Mouse (Mus musculus) right cerebral cortex, postnatal 4 days (tissue): Measurements from ENCODE around the gene Mylk4.

Source experiments
- DNase-seq: peaks from one replicate; pipeline ENCODE4 v3.0.0-alpha.2; 2022

The Mylk4 gene

DNA sequence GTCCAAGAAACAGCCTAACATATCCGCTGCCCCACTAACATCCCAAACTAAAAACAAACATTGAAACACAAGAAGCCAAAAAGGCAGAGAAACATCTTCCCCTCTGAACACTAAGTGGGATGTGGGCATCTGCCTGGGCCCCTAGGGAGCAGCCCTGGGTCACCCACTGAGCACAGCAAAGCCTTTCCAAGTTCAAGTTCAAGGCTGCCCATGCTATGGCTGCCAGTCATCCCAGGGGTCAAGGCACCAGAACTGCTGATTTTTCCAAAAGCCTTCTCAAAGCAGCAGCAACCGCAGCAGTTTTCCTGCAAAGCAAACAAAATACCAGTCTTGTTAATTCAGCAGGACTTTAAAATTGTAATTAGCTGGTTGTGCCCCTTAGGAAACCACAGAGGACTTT is 78.8 kb downstream of the Mylk4 start:
- no peak for DNase-seq

DNA sequence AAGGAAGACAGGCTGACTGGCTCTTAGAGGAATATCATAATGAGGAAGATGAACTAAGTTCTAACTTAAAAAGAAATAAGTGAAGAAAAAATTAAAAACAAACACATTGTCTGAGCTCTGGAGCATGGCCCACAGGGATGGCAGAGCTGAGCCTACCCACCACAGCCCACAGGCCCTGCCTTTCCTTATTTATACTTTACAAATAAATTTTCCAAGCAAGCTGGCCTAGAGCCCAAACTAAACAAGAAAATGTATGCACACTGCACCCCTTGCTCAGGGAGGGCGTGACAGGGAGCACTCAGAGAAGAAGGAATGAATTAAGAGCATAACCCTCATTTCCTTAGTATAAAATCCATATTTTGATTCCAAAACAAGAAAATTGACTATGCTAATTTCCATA is 82.2 kb downstream of the Mylk4 start:
- DNase-seq = no peak

DNA sequence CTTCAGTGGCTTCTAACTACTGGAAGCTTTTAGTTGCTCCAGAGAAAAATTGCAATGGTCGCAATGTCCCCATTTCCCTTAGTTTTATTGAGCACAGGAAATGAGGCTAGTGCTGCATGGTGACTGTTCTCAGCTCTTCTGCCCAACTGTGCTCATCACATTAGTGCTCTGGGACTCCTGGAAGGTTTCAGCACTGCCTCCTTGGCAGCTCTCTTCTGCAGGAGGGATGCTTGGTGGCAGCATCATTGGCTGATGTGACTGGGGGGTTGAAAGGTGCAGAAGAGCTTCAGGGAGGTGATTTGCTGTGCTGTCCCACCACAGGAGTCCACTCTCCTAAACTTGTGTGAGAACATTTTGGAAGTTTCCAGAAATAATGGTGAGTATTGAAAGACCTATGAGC is 84.4 kb downstream of the Mylk4 start:
- DNase-seq = no peak

DNA sequence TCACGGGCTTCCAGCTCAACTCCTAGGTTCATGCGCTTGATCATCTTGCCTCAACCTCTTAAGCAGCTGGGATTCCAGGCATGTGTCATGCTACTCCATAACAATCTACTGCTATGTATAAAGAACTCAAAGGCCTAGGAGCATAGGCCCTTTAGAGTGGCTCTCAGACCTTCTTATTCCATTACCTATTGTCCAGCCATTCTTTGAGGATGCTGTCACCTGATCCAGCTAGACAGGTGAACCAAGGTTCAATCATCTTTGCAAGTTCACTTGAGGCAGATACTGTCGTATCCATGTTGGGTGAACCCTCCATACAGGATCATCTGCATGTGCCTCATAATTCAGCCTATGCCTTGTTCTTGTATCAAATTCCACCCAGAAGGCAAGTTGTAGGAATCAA is 84.8 kb downstream of the Mylk4 start:
- DNase-seq = no peak

DNA sequence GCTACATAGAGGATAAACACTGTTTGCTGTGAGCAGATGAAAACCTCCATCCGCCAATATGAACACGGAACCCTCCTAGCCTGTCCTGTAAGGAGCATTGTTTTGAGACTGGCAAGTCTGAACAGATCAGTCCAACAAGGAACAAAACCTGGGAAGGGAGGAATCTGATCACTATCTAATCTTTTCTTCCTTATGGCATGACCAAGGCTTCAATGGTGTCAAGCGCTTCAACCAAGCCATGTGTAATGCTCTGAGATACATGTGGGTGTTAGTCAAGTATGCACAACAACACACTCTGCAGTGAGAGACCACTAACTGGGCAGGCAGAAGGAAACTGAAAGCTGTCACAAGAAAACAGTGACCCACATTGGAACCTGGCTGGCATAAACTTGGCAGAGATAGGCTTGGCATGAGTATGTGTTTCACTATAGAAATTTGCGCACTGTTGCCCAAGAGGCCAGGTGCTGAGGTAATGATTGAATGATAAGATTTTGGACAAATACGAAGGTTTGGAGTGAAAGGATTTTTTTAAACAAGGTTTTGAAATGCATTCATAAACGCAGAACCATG is 89.8 kb downstream of the Mylk4 start:
- DNase-seq = no peak

DNA sequence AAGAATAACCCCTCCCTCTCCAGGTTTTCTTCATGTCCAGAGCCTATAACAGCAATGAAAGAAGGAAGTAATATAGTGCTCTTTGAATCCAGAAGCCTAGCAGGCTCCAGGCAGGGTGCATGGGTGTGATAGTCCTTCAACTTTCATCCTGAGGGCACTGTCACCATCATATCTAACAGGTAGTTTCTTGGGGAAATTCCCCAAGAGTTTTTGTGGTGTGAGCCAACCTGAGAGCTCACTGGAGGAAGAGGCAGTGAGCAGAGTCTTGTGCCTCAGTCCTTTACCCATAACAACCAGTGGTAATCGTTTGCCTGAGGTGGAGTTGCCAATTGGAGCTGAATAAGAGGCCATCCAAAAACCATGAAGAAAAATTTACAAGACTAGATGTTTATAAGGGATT is 91.2 kb downstream of the Mylk4 start:
- no peak for DNase-seq

DNA sequence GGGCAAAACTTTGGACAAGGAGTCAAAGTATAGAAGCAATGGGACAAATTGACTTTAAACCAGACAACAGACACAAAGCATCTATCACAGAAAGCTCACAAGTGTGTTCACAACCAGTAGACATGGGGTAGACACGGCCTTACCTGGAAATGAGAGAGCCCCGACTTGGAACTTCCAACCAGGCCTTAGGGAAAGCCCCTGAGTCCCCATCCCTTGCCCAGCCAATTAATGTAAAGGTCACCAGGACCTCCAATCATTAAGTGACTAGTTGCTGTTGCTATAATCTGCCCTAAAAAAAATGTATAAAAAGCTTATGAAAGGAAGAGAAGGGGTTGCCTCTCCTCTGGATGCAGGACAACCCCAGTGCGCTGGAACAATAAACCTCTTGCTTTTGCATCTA is 93.5 kb downstream of the Mylk4 start:
- DNase-seq = no peak

DNA sequence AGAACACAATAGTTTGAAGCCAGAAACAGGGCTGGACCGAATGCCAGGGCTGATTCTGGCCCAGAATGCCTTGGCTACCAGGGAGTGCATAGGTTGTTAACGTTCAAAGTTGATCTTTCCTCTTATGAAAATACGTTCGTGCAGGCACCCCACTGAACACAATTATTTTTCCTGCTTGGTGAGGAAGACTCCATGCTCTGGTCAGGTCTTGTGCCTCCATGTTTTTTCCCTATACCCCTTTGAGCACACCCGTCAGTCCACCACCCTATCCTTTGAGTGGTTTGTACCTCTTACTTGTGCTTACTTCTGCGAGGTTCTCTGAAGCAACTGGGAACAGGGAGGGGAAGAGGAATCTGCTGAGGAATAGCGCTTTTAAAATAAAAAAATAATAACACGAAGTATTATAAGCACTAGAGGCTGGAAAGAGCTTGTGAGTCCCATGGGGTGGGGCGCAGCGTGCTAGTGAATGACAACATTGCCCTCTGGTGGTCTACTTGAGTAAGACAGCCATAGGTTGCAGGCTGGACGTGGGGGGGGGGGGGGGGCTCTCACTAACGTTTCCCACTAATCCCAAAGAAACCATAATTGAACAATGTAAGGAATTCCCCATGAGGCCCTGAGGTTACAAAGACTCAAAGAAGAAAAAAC is 102.8 kb downstream of the Mylk4 start:
- DNase-seq = peak; percentile 63

DNA sequence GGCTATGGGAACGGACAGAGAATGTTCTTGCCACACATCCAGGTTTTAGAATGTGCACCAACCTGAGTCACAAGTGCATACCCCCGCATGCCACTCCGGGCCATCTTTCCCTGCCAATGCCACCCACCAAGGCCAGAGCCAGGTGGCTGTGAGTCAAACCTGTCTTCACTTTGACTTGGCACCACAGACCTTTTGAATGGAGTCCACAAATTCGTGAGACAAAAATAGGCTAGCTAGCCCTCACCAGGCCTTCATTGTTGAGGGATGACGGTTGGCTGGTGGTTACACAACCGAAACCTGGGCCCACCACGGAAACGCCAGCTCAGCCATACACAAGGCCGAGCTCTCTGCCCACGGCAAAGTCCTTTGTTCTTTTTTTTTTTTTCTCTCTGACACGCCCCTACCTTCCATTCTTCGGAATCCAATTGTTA is 103.6 kb downstream of the Mylk4 start:
- DNase-seq = no peak

DNA sequence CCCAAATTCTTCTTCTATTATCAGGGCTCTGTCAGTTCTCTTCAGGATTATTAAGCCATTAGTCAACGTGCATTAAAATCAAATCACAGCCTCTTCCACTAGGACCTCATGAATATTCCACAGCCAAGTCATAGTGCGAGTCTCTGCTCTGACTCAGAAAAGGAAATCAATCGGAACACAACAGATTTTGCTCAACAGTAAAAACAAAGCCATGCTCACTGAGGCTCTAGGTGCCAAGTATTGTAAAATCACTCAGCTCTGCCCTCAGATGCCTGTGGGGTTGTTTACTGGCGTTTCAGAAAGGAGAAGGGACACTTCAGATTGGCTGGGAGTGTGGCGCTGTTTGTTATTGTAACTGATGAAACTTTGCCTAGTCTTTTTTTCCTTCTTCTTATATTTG is 104.8 kb downstream of the Mylk4 start:
- no peak for DNase-seq

DNA sequence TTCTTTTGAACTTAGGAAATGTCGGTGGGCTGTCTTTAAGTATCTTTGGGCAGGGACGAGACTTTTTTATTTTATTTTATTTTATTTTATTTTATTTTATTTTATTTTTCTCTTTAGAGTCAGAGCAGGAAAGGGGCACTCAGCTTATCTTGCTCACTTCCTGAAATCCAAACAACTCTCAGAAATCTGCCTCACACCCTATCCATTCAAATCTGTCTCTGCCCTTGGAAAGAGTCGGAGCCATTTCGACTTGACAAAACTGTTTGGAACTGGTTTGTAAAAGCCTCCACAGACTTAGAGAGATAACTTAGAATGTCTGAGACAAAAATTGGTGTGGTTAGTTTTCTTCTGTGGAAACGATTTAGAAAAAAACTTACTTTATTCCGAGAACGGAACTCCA is 113.0 kb downstream of the Mylk4 start:
- no peak for DNase-seq

DNA sequence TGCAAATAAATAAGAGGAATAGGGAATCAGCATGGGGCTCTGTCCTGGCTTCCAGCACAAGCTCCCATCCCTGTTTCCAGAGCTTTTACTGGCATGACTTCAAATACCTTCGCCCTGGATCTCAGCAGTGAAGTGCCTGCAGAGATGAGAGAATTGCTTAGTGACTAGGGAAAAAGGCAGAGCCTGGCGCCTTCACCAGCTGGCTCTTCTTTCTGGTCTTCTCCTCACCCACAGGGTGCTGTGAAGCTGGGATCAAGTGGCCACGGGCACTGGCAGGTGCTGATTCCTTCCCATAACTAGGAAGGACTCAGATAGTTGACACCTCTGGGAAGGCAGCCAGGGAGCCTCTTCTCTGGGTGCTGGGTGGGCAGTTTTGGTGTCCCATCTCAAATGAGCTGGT is 115.5 kb downstream of the Mylk4 start:
- no peak for DNase-seq

DNA sequence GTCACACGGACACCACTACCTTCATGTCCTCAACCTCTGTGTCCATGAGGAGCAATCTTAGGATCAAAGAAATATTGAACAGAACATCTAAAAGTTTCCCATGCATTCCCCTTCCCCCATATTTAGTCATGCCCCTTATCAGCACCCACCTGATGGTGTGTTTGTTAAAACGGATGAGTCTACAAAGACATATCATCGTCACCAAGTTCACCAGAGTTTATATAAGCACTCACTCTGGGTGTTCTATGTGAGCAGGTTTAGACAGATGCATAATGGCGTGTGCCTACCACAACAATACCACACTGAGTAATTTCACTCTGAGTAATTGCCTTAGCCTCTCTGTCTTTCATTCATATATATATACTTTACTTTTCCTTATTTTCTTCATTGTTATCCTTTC is 116.4 kb downstream of the Mylk4 start:
- DNase-seq = no peak

DNA sequence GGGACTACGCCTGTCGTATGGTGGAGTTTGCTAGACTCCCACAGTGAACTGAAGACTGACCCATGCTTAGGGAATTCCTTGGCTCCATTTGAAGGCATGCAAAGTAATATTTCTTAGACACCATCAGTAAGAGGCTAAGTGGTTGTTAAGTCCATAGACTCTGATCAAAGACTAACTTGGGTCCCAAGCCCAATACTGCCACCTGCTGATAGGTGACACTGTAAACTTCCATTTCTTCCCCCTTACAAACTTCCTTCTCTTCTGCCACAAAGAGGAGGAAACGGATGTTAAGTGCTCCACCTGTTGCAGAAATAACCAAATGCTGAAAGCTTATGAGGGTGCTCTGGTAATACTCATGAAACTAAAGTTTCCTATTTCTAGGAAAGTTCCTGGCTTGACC is 121.7 kb downstream of the Mylk4 start:
- DNase-seq = no peak

DNA sequence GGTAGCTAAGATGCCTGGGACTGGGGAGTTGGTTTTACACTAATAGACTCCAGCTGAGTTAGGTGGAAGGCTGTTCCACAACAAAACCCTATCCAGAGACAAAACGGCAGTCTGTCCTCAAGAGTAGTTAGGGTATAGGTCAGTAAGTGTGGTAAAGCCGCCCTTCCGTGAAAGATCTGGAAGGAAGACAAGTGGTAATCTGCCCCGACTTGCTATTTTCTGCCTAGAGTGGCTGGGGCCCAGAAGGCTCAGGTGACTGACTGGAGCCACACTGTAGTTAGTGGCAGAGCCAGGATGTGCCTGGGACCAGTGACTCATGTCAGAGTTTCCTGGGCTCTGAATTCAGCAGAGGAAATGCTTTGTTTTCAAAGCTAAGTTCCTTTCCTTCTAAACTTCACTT is 123.5 kb downstream of the Mylk4 start:
- DNase-seq = no peak

DNA sequence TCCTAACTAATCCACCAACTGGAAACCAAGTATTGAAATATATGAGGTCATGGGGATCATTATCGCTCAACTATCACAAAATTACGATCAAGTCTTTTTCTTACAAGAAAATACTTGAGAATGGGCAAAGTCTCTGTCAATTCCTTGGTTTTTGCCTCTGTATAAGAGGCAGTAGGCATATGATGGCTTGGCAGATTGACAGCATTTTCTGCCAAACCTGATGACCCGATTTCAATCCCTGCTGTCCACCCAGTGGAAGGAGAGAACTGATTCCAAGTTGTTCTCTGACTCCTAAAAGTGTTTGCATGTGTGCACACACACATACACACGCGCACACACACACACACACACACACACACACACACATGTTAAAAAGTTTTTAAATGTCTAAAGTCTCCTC is 124.5 kb downstream of the Mylk4 start:
- DNase-seq = no peak

DNA sequence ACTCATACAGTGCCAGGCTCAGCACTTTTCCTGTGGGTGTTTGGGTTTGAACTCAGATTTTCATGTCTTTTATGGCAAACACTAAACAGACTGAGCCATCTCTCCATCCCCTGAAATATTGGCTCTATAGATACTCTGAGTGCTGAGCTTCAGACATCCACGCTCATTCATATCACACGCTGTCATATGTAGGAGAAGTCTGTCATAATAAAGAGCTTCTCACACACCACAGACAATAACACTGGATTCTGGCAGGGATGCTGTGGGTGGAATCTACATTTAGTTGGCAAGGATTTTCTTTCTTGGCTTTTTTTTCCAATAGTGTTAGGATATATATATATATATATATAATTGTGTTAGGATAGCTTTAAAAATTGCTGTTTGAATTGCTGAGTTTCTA is 126.2 kb downstream of the Mylk4 start:
- DNase-seq = no peak
